Mouse (Mus musculus) kidney, adult 2 months (tissue): ENCODE data around the gene Apod. TPM values are rescaled to one million over a fixed set of nuclear protein-coding genes. Genes with fewer than 3 reads are reported as not detected.

ENCODE experiments used
- DNase-seq: peaks from one replicate; pipeline ENCODE4 v3.0.0; 2021
- H3K27ac ChIP-seq: fragments of 200-500 bp; 2 replicates; pipeline ENCODE4 v1.5.1; 2012; ENCODE audit warnings: low read depth, low read length, control low read depth, inconsistent platforms; ENCODE audit not compliant: insufficient read depth
- H3K27me3 ChIP-seq: fragments of 200-500 bp; replicated peaks from 2 replicates; pipeline ENCODE4 v1.6.1; 2012; ENCODE audit warnings: mild to moderate bottlenecking, moderate library complexity, low read length, inconsistent platforms; ENCODE audit not compliant: control insufficient read depth, insufficient read depth
- H3K36me3 ChIP-seq: fragments of 200-500 bp; 2 replicates; pipeline ENCODE4 v1.6.1; 2012; ENCODE audit warnings: mild to moderate bottlenecking, moderate library complexity, low read length, inconsistent platforms; ENCODE audit not compliant: control insufficient read depth, insufficient read depth
- H3K4me1 ChIP-seq: fragments of 200-500 bp; 2 replicates; pipeline ENCODE4 v1.6.1; 2011; ENCODE audit warnings: low read length; ENCODE audit not compliant: control insufficient read depth, insufficient read depth
- H3K4me3 ChIP-seq: fragments of 200-500 bp; 2 replicates; pipeline ENCODE4 v1.5.1; 2011; ENCODE audit warnings: mild to moderate bottlenecking, low read depth, low read length, control low read depth; ENCODE audit not compliant: insufficient read depth
- CTCF ChIP-seq: fragments of 200-500 bp; conservative IDR thresholded peaks from 2 replicates; pipeline ENCODE4 v1.5.1; 2011; ENCODE audit warnings: low read depth, mild to moderate bottlenecking, control low read depth, low read length, moderate library complexity, mixed read lengths; ENCODE audit not compliant: insufficient read depth, insufficient read length
- POLR2A ChIP-seq: fragments of 200-500 bp; IDR thresholded peaks from one replicate; pipeline ENCODE4 v1.6.1; 2011; ENCODE audit warnings: low read depth, low read length, control low read depth
- WGBS: fragments of 180-500 bp; shearing (Covaris S2); methylation state at CpG from one replicate; pipeline ENCODE4 v1.1.7; 2018; 5-methylcytosine and 5-hydroxymethylcytosine counted together
- polyA plus RNA-seq: library from polyadenylated mRNA; depleted of rRNA; stranded (reverse); fragments of >200 nt; gene quantifications from 2 replicates; pipeline ENCODE4 v1.2.3, GENCODE M21; 2012

The Apod gene
- polyA plus RNA-seq, 1 experiment = 1.4 TPM

GRCm38 (mm10) chr16:31315294-31315693 lies 686 bp upstream of the Apod start:
- H3K4me3 ChIP-seq = no peak overlapping the region
- H3K36me3 ChIP-seq = no peaks in the 10 kb centered on the region
- TF ChIP-seq CTCF = no peak
- no peak for TF ChIP-seq POLR2A
- no peaks in the 10 kb centered on the region for H3K27me3 ChIP-seq
- H3K27ac ChIP-seq = no peak overlapping the region
- no peaks in the 10 kb centered on the region for H3K4me1 ChIP-seq
- WGBS = 96% methylated on average over 4 of the region's 4 CpGs
- no peak for DNase-seq

GRCm38 (mm10) chr16:31313611-31314010 lies 997 bp downstream of the Apod start:
- H3K36me3 ChIP-seq = no peaks in the 10 kb centered on the region
- DNase-seq = no peak
- no peaks in the 10 kb centered on the region for H3K4me1 ChIP-seq
- H3K4me3 ChIP-seq = no peak overlapping the region
- H3K27ac ChIP-seq = no peak overlapping the region
- H3K27me3 ChIP-seq = no peaks in the 10 kb centered on the region
- TF ChIP-seq POLR2A = no peak
- TF ChIP-seq CTCF = no peak
- 78% methylated on average over 2 of the region's 2 CpGs for WGBS

GRCm38 (mm10) chr16:31312296-31312695 lies 2.3 kb downstream of the Apod start:
- H3K36me3 ChIP-seq = no peaks in the 10 kb centered on the region
- no peak for DNase-seq
- no peaks in the 10 kb centered on the region for H3K27me3 ChIP-seq
- WGBS = 89% methylated on average over 3 of the region's 3 CpGs
- no peak overlapping the region for H3K27ac ChIP-seq
- no peaks in the 10 kb centered on the region for H3K4me1 ChIP-seq
- no peak overlapping the region for H3K4me3 ChIP-seq
- TF ChIP-seq POLR2A (no peak), CTCF (no peak)

- Histone ChIP-seq H3K27me3 (no peaks in the 10 kb centered on the region), H3K4me1 (no peaks in the 10 kb centered on the region), H3K4me3 (no peak overlapping the region), H3K27ac (no peak overlapping the region), H3K36me3 (no peaks in the 10 kb centered on the region)
- 78% methylated on average over 5 of the region's 5 CpGs for WGBS
- DNase-seq = no peak
- no peak for TF ChIP-seq CTCF
- TF ChIP-seq POLR2A = no peak
Observed at GRCm38 (mm10) chr16:31305199-31305919, 9.2 kb downstream of the Apod start.

DNA sequence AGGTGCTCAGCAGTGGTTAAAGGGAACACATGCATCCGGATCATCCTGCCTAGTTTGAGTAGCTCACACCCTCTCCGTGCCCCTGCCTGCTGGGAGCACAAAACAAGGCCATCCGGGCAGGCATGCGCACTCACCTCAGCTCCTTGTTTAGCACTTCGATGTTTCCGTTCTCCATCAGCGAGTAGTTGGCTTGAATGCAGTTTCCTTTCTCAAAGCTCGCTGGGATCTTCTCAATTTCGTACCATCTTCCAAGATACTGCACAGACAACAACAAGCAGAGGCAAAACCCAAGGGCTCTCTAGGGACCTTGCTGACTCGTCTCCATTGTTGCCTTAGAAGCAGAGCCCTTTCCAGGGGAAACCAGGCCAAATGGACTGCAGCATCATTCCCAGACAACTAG lies 11.3 kb downstream of the Apod start:
- no peak overlapping the region for H3K4me3 ChIP-seq
- H3K27me3 ChIP-seq = no peaks in the 10 kb centered on the region
- DNase-seq = peak; percentile 64
- WGBS = 73% methylated on average over 10 of the region's 10 CpGs
- no peak for TF ChIP-seq CTCF
- TF ChIP-seq POLR2A = no peak
- H3K36me3 ChIP-seq = no peaks in the 10 kb centered on the region
- H3K27ac ChIP-seq = no peak overlapping the region
- no peaks in the 10 kb centered on the region for H3K4me1 ChIP-seq

DNA sequence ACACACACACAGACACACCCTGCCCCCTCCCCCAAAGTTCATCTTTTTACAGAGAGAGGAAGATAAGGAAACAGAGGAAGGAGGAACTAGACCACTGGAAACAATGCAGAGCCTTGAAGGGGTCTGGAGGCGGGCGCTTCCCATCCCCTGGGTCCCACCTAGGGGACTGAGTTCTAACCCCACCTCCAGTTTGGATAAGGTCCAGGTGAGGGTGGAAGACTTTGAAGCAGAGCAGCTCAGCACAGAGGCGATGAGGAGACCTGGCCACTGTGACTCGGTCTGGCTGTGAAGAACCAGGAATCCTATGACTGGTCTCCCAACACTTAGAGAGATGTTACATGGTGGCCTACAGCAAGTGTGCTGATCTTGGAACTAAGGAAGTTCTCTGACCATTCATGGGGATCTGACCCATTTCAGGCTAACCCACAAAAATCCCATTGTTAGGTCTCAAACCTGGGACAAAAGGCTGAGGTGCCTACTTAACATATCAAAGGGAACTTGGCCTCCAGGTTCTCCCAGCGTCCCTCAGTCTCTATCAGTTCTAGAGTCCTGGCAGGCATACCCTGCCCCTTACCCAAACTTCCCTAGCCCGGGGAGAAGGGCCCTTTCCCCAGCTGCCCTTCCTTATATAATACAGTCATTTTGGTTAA lies 13.6 kb downstream of the Apod start:
- no peak overlapping the region for H3K27ac ChIP-seq
- no peaks in the 10 kb centered on the region for H3K4me1 ChIP-seq
- DNase-seq = no peak
- no peaks in the 10 kb centered on the region for H3K27me3 ChIP-seq
- 94% methylated on average over 6 of the region's 6 CpGs for WGBS
- TF ChIP-seq CTCF = no peak
- no peak for TF ChIP-seq POLR2A
- H3K4me3 ChIP-seq = no peak overlapping the region
- H3K36me3 ChIP-seq = no peaks in the 10 kb centered on the region

DNA sequence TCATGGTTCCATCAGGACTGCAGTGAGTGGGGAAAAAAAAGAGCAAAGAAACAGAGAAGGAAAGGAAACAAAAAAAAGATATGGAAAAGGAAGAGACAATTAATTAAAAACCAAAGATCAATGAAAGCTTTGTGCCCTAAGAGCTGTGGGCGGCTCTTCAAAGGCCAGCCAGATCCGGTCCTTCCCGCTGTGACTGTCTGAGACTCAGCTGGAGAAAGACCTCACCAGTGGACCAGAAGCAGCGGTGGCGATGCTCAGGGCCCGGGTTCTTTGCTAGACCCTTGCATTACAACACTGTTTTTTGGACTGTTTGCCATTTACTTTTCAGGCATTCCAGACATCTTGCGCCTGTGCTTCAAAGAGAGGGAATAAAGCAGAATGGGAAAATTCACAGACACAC lies 14.1 kb downstream of the Apod start:
- Histone ChIP-seq H3K4me3 (no peak overlapping the region), H3K36me3 (no peaks in the 10 kb centered on the region), H3K27me3 (no peaks in the 10 kb centered on the region), H3K4me1 (no peaks in the 10 kb centered on the region), H3K27ac (no peak overlapping the region)
- DNase-seq = no peak
- no peak for TF ChIP-seq CTCF
- 78% methylated on average over 7 of the region's 7 CpGs for WGBS
